Mouse (Mus musculus) layer of hippocampus, adult 9-11 months (tissue): ENCODE data around the gene Nek9.

ENCODE experiments used
- DNase-seq: peaks from one replicate; pipeline ENCODE4 v3.0.0; 2022

Gene Nek9

GRCm38 (mm10) chr12:85339243-85339729, at the start of gene Nek9:
Gene Nek9 (minus strand): TSS chr12:85339362.
- peak; percentile 91 for DNase-seq

- no peak for DNase-seq
Observed at GRCm38 (mm10) chr12:85385995-85386375, 46.8 kb upstream of the Nek9 start.

- no peak for DNase-seq
Observed at GRCm38 (mm10) chr12:85385329-85385994, 46.3 kb upstream of the Nek9 start.

- no peak for DNase-seq
Observed at GRCm38 (mm10) chr12:85382761-85383680, 43.9 kb upstream of the Nek9 start.

GRCm38 (mm10) chr12:85381570-85381969, 42.4 kb upstream of the Nek9 start:
- DNase-seq, result no peak

- no peak for DNase-seq
Observed at GRCm38 (mm10) chr12:85380942-85381341, 41.8 kb upstream of the Nek9 start.

- DNase-seq, result no peak
Observed at GRCm38 (mm10) chr12:85380308-85380707, 41.1 kb upstream of the Nek9 start.

- DNase-seq, result no peak
Observed at GRCm38 (mm10) chr12:85378271-85378670, 39.1 kb upstream of the Nek9 start.

- DNase-seq, result peak; percentile 96
Observed at GRCm38 (mm10) chr12:85374561-85375272, 35.6 kb upstream of the Nek9 start, which contains the start of gene Tmed10. Gene Tmed10 (minus strand): TSS chr12:85374847.

GRCm38 (mm10) chr12:85373591-85374560, 34.7 kb upstream of the Nek9 start:
- DNase-seq, result peak; percentile 53

- DNase-seq, result no peak
Observed at GRCm38 (mm10) chr12:85372068-85372665, 33.0 kb upstream of the Nek9 start.

GRCm38 (mm10) chr12:85368441-85369063, 29.4 kb upstream of the Nek9 start:
- no peak for DNase-seq

GRCm38 (mm10) chr12:85366271-85366670, 27.1 kb upstream of the Nek9 start:
- DNase-seq, result peak; percentile 89

- no peak for DNase-seq
Observed at GRCm38 (mm10) chr12:85362510-85362909, 23.3 kb upstream of the Nek9 start.

GRCm38 (mm10) chr12:85361580-85361979, 22.4 kb upstream of the Nek9 start:
- no peak for DNase-seq

GRCm38 (mm10) chr12:85361165-85361564, 22.0 kb upstream of the Nek9 start:
- no peak for DNase-seq

- DNase-seq, result no peak
Observed at GRCm38 (mm10) chr12:85354061-85354460, 14.9 kb upstream of the Nek9 start.

- DNase-seq, result peak; percentile 92
Observed at GRCm38 (mm10) chr12:85350407-85351232, 11.5 kb upstream of the Nek9 start.

GRCm38 (mm10) chr12:85348338-85348737, 9.2 kb upstream of the Nek9 start:
- no peak for DNase-seq

- no peak for DNase-seq
Observed at GRCm38 (mm10) chr12:85347196-85347595, 8.0 kb upstream of the Nek9 start.
